Mouse (Mus musculus) midbrain, postnatal 0 days (tissue): ENCODE measurements around the gene Tmem19. TPM values are rescaled to one million over a fixed set of nuclear protein-coding genes. Genes with fewer than 3 reads are reported as not detected.

Source experiments
- ATAC-seq: fragments of 200-750 bp; cut with Nextera tagmentation; 2 replicates; pipeline ENCODE4 v1.8.0; 2017; ENCODE audit warnings: moderate number of reproducible peaks, mild to moderate bottlenecking, moderate TSS enrichment, moderate library complexity; ENCODE audit not compliant: low FRiP score
- DNase-seq: peaks from one replicate; pipeline ENCODE4 v3.0.0-alpha.2; 2015; ENCODE audit warnings: low spot score
- H3K27ac ChIP-seq: fragments of 300-500 bp; sonication (generic); 2 replicates; pipeline ENCODE4 v1.5.1; 2014; ENCODE audit warnings: low read depth, mild to moderate bottlenecking, low read length, mixed read lengths
- H3K27me3 ChIP-seq: fragments of 300-500 bp; sonication (generic); 2 replicates; pipeline ENCODE4 v1.6.1; 2014; ENCODE audit warnings: low read length, control low read depth, mixed read lengths; ENCODE audit not compliant: insufficient read depth
- H3K36me3 ChIP-seq: fragments of 300-500 bp; sonication (generic); 2 replicates; pipeline ENCODE4 v1.6.1; 2014; ENCODE audit warnings: low read length, control low read depth, mixed read lengths; ENCODE audit not compliant: insufficient read depth
- H3K4me1 ChIP-seq: fragments of 300-500 bp; sonication (generic); 2 replicates; pipeline ENCODE4 v1.6.1; 2014; ENCODE audit warnings: mild to moderate bottlenecking, control low read depth, antibody characterized with exemption, low read length, mixed read lengths; ENCODE audit not compliant: insufficient read depth
- H3K4me2 ChIP-seq: fragments of 300-500 bp; sonication (generic); 2 replicates; pipeline ENCODE4 v1.6.1; 2014; ENCODE audit warnings: low read depth, mild to moderate bottlenecking, low read length, mixed read lengths; ENCODE audit not compliant: poor library complexity, severe bottlenecking
- H3K4me3 ChIP-seq: fragments of 300-500 bp; sonication (generic); 2 replicates; pipeline ENCODE4 v1.5.1; 2014; ENCODE audit warnings: low read depth, mild to moderate bottlenecking, low read length, moderate library complexity
- H3K9ac ChIP-seq: fragments of 300-500 bp; sonication (generic); replicated peaks from 2 replicates; pipeline ENCODE4 v1.6.1; 2014; ENCODE audit warnings: mild to moderate bottlenecking, low read length, moderate library complexity, mixed read lengths; ENCODE audit not compliant: poor library complexity, severe bottlenecking
- H3K9me3 ChIP-seq: fragments of 300-500 bp; sonication (generic); 2 replicates; pipeline ENCODE4 v1.6.1; 2016; ENCODE audit warnings: low read length, control low read depth
- CTCF ChIP-seq: IDR thresholded peaks from 2 replicates; pipeline ENCODE4 v1.5.1; 2016; ENCODE audit warnings: antibody characterized with exemption, mild to moderate bottlenecking
- WGBS: fragments of 180-500 bp; shearing (Covaris S2); extraction: QIAGEN DNeasy Blood & Tissue Kit; methylation state at CpG from one replicate; pipeline ENCODE4 v1.1.7; 2014; 5-methylcytosine and 5-hydroxymethylcytosine counted together
- polyA plus RNA-seq: library from polyadenylated mRNA; unstranded; fragments of >200 nt; fragmentation: Nextera tagmentation; extraction: Ambion mirVana; gene quantifications from 2 replicates; pipeline ENCODE4 v1.2.1, GENCODE M21; 2015
- total RNA-seq: library from RNA; depleted of rRNA; stranded (reverse); fragments of >200 nt; gene quantifications from 2 replicates; pipeline ENCODE4 v1.2.3, GENCODE M21; 2014; rRNA removed

The Tmem19 gene
- total RNA-seq, result 22.1 and 29.0 TPM in 2 replicates
- 36.6 and 37.4 TPM in 2 replicates for polyA plus RNA-seq

DNA sequence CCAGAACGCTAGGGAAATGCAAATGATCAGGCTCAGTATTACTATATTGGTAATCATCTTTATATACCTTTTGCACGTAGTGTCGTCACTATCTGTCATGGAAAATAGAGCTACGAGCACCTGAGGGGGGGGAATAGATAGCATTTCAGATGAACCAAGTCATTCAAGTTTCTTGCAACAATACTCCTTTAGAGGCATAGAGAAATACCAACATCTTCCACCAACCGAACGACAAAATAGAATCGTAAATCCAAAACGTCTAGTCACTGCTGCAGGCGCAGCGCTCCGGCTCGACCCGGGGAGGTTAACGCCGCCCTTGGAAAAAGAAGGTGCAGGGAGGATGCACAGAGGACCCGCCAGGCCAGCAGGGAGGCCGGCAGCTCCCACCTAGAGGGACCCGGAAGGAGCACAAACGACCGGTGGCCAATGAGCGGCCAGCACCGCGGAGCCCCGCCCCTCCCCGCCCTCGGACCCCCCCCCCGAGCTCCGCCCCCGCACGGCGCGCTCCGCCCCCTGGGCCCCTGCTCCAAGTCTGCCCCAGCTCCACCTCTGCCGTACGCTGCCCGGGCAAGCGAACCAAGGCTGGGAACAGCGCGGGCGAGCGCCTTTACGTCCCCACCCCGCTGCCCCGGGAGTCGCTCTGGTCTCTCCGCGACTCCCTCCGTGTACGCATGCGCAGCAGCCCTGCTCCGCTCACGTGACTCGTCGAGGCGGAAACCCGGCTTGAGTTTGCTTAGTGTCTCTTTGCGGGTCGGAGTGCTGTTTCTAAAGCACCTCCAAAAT is at the start of gene Tmem19:
TSS of gene Tmem19 (minus strand) at position 662 of the 783 bp plus-strand sequence.
- H3K9ac ChIP-seq, result peak within 1 kb of the TSS; percentile 70
- peaks cover 4% of the 10 kb centered on the region; the same call in 1 of the 2 replicates for H3K4me1 ChIP-seq
- H3K36me3 ChIP-seq, result peaks cover 3% of the 10 kb centered on the region; the same call in 1 of the 2 replicates
- no peak; the same call in none of the 2 replicates for TF ChIP-seq CTCF
- H3K4me3 ChIP-seq, result peak within 1 kb of the TSS; percentile 63
- H3K27me3 ChIP-seq, result no peaks in the 10 kb centered on the region
- H3K4me2 ChIP-seq, result peak within 1 kb of the TSS; percentile 63
- under 1% methylated on average over 42 of the region's 58 CpGs for WGBS
- H3K9me3 ChIP-seq, result no peaks in the 10 kb centered on the region
- H3K27ac ChIP-seq, result peak within 1 kb of the TSS; percentile 82
- DNase-seq, result peak; percentile 98
- ATAC-seq, result peak; percentile 99

DNA sequence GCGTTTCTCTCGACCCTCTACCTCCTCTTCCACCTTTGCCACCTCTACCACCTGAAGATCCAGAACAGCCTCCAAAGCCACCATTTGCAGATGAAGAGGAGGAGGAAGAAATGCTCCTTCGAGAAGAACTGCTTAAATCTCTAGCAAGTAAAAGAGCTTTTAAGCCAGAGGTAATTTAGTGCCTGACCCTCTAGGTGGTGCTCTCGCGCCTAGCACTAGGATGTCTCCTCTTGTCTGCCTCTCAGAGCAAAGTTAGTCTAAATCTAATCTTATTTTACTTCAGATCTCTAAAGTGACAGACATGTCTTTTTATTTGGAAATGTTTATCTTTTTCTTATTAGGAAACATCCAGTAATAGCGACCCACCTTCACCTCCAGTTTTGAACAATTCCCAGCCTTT is 44.1 kb upstream of the Tmem19 start:
- WGBS, result 60% methylated on average over 6 of the region's 6 CpGs

DNA sequence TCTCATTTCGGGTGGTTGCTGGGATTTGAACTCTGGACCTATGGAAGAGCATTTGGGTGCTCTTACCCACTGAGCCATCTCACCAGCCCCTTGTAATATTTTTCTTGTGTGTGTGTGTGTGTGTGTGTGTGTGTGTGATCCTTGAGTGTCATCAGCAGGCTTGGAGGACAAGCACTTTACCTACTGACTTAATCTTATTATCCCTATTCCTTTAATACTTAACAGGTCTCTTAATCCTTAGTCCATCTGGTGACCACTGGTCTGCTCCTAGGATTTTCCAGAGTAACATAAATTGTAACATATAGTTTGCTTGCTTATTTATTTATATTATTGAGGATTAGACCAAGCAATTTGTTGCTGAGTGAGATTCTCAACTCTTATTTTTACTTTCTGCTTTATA is 29.6 kb upstream of the Tmem19 start:
- Histone ChIP-seq H3K4me1 (peaks cover 3% of the 10 kb centered on the region), H3K4me2 (no peak overlapping the region), H3K9me3 (no peaks in the 10 kb centered on the region), H3K27me3 (no peaks in the 10 kb centered on the region), H3K36me3 (peaks cover 10% of the 10 kb centered on the region; the same call in 1 of the 2 replicates), H3K4me3 (no peak overlapping the region), H3K27ac (no peak overlapping the region), H3K9ac (no peak overlapping the region)
- DNase-seq, result no peak
- WGBS, result 90% methylated on average over 1 of the region's 1 CpGs
- TF ChIP-seq CTCF, result no peak
- ATAC-seq, result no peak

More for the DNA sequence above, 44.1 kb upstream of the Tmem19 start:
- Histone ChIP-seq H3K9ac (no peak overlapping the region), H3K4me2 (no peak overlapping the region), H3K27me3 (no peaks in the 10 kb centered on the region), H3K27ac (no peak overlapping the region), H3K4me1 (no peaks in the 10 kb centered on the region), H3K4me3 (no peak overlapping the region), H3K36me3 (peaks cover 29% of the 10 kb centered on the region), H3K9me3 (no peaks in the 10 kb centered on the region)
- TF ChIP-seq CTCF, result peak; percentile 87
- DNase-seq, result peak; percentile 80
- ATAC-seq, result no peak

DNA sequence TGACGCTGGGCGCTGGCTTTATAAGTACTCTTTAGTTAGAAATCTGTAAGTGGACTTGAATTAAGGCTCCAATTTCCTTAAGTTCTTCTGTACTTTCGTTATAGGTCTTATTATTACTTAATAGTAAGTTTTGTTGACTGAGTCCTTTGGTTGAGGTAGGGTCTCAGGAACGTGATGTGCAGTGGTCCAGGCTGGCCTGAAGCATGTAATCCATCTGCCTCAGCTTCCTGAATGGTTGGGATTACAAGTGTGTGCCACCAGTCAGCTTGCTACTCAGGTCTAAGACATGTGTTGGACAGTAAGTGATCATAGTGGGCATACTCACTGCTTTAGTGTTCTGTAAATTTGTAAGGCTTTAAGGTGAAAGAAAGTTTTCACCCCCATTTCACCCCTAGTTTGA is 28.8 kb upstream of the Tmem19 start:
- Histone ChIP-seq H3K4me1 (peaks cover 8% of the 10 kb centered on the region), H3K4me2 (no peak overlapping the region), H3K27ac (no peak overlapping the region), H3K27me3 (no peaks in the 10 kb centered on the region), H3K9me3 (no peaks in the 10 kb centered on the region), H3K9ac (no peak overlapping the region), H3K36me3 (peaks cover 10% of the 10 kb centered on the region; the same call in 1 of the 2 replicates), H3K4me3 (no peak overlapping the region)
- ATAC-seq (no peak), DNase-seq (no peak)
- no peak for TF ChIP-seq CTCF
- 91% methylated on average over 4 of the region's 4 CpGs for WGBS

DNA sequence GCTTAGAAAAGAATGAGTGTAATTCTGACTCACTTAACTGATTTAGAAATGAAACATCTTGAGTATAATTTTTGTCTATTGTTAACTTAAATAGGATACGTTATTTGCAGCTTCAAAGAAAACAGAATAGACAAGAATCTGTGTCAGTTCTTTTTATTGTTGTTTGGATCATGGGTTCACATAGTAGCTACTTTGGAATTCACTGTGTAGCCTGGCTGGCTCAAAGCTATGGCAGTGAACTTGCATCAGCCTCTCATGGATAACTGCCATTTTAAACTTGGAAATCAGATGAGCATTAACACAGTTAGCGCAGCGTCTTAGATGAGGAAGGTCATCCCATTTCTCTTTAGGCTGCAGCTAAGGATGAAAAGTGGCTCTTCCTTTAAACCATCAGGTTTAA is 25.6 kb upstream of the Tmem19 start:
- Histone ChIP-seq H3K36me3 (peaks cover 10% of the 10 kb centered on the region; the same call in 1 of the 2 replicates), H3K4me3 (no peak overlapping the region), H3K4me2 (0 out of 2 replicates have a peak overlapping the region, but pooled peaks have one; percentile 15), H3K9ac (0 out of 2 replicates have a peak overlapping the region, but pooled peaks have one; percentile 19), H3K27ac (no peak overlapping the region), H3K27me3 (no peaks in the 10 kb centered on the region), H3K4me1 (peaks cover 8% of the 10 kb centered on the region), H3K9me3 (no peaks in the 10 kb centered on the region)
- no peak for TF ChIP-seq CTCF
- ATAC-seq (no peak), DNase-seq (no peak)
- 83% methylated on average over 3 of the region's 3 CpGs for WGBS
